Mouse (Mus musculus) limb, embryonic 10.5 days (tissue): ENCODE data around the gene Kif26b. TPM values are rescaled to one million over a fixed set of nuclear protein-coding genes. Genes with fewer than 3 reads are reported as not detected.
A peak's percentile ranks its signal among the peaks of the same experiment; 100 is the strongest.

ENCODE experiments used
- DNase-seq: peaks from one replicate; pipeline ENCODE4 v3.0.0-alpha.2; 2017; ENCODE audit warnings: low spot score
- H3K27ac ChIP-seq: fragments of 300-500 bp; sonication (generic); 2 replicates; pipeline ENCODE4 v1.5.1; 2016; ENCODE audit warnings: mild to moderate bottlenecking
- H3K27me3 ChIP-seq: fragments of 300-500 bp; sonication (generic); 2 replicates; pipeline ENCODE4 v1.6.1; 2016; ENCODE audit warnings: low read depth, mild to moderate bottlenecking; ENCODE audit not compliant: poor library complexity, severe bottlenecking
- H3K36me3 ChIP-seq: fragments of 300-500 bp; sonication (generic); 2 replicates; pipeline ENCODE4 v1.6.1; 2016; ENCODE audit warnings: mild to moderate bottlenecking, moderate library complexity
- H3K4me1 ChIP-seq: fragments of 300-500 bp; sonication (generic); 2 replicates; pipeline ENCODE4 v1.6.1; 2016
- H3K4me3 ChIP-seq: fragments of 300-500 bp; sonication (generic); 2 replicates; pipeline ENCODE4 v1.5.1; 2016; ENCODE audit warnings: mild to moderate bottlenecking, moderate library complexity
- H3K9me3 ChIP-seq: fragments of 300-500 bp; sonication (generic); replicated peaks from 2 replicates; pipeline ENCODE4 v1.6.1; 2016; ENCODE audit warnings: mild to moderate bottlenecking
- WGBS: fragments of 180-500 bp; shearing (Covaris S2); methylation state at CpG from one replicate; pipeline ENCODE4 v1.1.7; 2016; 5-methylcytosine and 5-hydroxymethylcytosine counted together
- polyA plus RNA-seq: library from polyadenylated mRNA; unstranded; fragments of >200 nt; fragmentation: Nextera tagmentation; extraction: Ambion mirVana; gene quantifications from 2 replicates; pipeline ENCODE4 v1.2.1, GENCODE M21; 2016

Gene Kif26b
- polyA plus RNA-seq, 1 experiment from 2014 or later: 24.8 TPM

DNA sequence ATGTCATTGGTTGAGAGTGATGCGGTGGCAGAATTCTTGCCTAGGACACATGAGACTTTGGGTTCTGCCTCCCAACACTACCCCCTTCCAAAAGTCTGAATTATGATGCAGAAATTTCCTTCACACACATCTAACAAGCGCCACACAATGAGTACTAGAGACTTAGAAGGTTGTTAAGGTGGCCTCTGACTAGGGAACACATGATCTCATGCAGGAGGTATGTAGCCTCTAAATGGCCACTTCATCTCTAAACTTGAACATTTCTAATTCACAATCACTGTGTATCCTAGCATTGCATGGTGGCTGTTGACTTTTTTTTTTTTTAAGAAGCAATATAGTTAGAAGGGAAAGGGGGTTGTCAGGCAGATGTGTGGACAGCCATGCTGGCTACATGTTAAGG is 13.1 kb upstream of the Kif26b start:
- no peaks in the 10 kb centered on the region for H3K27me3 ChIP-seq
- no peak for DNase-seq
- no peak overlapping the region for H3K4me3 ChIP-seq
- no peaks in the 10 kb centered on the region for H3K9me3 ChIP-seq
- peaks cover 22% of the 10 kb centered on the region for H3K4me1 ChIP-seq
- H3K27ac ChIP-seq: no peak overlapping the region
- no peaks in the 10 kb centered on the region for H3K36me3 ChIP-seq
- 90% methylated on average over 2 of the region's 2 CpGs for WGBS

DNA sequence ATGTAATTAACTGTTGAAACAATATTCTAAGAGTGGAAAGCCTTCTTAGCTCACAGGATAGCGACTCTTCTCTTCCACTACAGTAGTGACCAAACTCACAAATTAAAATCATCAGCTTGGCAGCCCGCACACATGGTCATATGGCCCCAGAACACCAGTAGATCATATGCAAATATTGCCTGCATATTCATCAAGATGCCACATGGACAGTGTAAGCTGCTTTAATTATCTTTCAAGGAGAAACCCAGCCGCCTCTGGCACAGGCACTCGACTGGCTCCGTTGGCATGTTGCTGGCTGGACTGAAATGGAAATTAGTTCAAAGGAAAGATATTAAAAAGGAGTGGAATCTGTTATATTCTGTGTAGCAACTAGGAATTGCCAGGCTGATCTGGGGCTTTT is 6.5 kb upstream of the Kif26b start:
- DNase-seq: no peak
- 87% methylated on average over 5 of the region's 5 CpGs for WGBS
- Histone ChIP-seq H3K4me1 (peaks cover 26% of the 10 kb centered on the region), H3K27ac (no peak overlapping the region), H3K9me3 (no peaks in the 10 kb centered on the region), H3K4me3 (no peak overlapping the region), H3K36me3 (no peaks in the 10 kb centered on the region), H3K27me3 (no peaks in the 10 kb centered on the region)

GRCm38 (mm10) chr1:178523152-178523551 is 5.8 kb upstream of the Kif26b start:
- H3K36me3 ChIP-seq: no peaks in the 10 kb centered on the region
- no peak for DNase-seq
- H3K4me1 ChIP-seq: peaks cover 29% of the 10 kb centered on the region
- H3K9me3 ChIP-seq: no peaks in the 10 kb centered on the region
- no peak overlapping the region; the same call in 1 of the 2 replicates for H3K27ac ChIP-seq
- H3K27me3 ChIP-seq: no peaks in the 10 kb centered on the region
- H3K4me3 ChIP-seq: no peak overlapping the region
- 37% methylated on average over 5 of the region's 5 CpGs for WGBS

- no peaks in the 10 kb centered on the region for H3K27me3 ChIP-seq
- H3K27ac ChIP-seq: peak overlapping the region; percentile 96
- peak; percentile 90 for DNase-seq
- H3K4me3 ChIP-seq: peak overlapping the region; percentile 90
- under 1% methylated on average over 21 of the region's 21 CpGs for WGBS
- peaks cover 55% of the 10 kb centered on the region for H3K4me1 ChIP-seq
- H3K36me3 ChIP-seq: no peaks in the 10 kb centered on the region
- no peaks in the 10 kb centered on the region for H3K9me3 ChIP-seq
These were observed 1.8 kb upstream of the Kif26b start for GRCm38 (mm10) chr1:178527185-178527546.

DNA sequence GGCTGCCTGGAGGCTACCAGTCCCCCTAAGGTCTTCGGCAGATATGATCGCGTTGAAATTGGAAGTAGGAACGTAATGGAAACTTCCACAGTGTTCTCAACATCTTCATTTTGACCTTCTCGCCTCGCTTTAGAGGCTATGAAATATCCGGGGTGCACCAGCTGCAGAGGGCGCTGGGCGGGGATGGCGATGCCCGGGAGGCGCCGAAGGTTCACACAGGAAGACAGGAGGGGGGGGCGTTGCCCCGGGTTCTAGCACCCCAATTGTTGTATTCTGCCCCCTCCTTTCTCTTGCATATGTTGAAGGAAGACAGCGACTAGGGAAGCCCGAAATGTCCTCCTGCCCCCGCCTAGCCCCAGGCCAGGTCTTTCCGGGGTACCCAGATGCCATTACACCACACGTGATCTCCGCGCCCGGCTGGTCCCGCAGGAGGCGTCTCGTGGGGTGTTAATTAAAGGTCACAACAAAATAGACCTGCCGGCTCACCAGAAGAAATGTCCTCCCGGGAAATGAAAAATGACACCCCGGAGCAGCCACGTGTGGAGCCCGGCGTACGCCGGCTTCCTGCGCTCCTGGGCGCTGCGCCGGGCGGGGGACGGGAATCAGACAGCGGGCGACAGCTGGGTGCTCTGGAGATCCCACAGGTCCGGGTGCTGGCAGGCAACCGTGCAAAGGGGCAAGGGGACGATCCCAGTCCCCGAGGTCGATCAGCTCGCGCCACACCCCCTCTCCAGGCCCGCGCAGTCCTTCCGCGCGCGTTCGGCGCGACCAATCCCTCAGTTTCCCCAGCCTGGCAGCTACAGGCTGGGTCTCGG is 1.2 kb upstream of the Kif26b start:
- H3K36me3 ChIP-seq: peaks cover 6% of the 10 kb centered on the region; the same call in 1 of the 2 replicates
- WGBS: under 1% methylated on average over 59 of the region's 59 CpGs
- no peaks in the 10 kb centered on the region for H3K27me3 ChIP-seq
- peak overlapping the region; percentile 90 for H3K4me3 ChIP-seq
- H3K27ac ChIP-seq: peak overlapping the region; percentile 96
- peak; percentile 76 for DNase-seq
- no peaks in the 10 kb centered on the region for H3K9me3 ChIP-seq
- peaks cover 57% of the 10 kb centered on the region for H3K4me1 ChIP-seq

- H3K27me3 ChIP-seq: no peaks in the 10 kb centered on the region
- H3K4me1 ChIP-seq: peaks cover 63% of the 10 kb centered on the region
- H3K9me3 ChIP-seq: no peaks in the 10 kb centered on the region
- under 1% methylated on average over 38 of the region's 38 CpGs for WGBS
- H3K27ac ChIP-seq: peak overlapping the region; percentile 96
- H3K36me3 ChIP-seq: peaks cover 25% of the 10 kb centered on the region
- peak; percentile 71 for DNase-seq
- H3K4me3 ChIP-seq: peak overlapping the region; percentile 90
These were observed 781 bp downstream of the Kif26b start for GRCm38 (mm10) chr1:178529512-178530300.

DNA sequence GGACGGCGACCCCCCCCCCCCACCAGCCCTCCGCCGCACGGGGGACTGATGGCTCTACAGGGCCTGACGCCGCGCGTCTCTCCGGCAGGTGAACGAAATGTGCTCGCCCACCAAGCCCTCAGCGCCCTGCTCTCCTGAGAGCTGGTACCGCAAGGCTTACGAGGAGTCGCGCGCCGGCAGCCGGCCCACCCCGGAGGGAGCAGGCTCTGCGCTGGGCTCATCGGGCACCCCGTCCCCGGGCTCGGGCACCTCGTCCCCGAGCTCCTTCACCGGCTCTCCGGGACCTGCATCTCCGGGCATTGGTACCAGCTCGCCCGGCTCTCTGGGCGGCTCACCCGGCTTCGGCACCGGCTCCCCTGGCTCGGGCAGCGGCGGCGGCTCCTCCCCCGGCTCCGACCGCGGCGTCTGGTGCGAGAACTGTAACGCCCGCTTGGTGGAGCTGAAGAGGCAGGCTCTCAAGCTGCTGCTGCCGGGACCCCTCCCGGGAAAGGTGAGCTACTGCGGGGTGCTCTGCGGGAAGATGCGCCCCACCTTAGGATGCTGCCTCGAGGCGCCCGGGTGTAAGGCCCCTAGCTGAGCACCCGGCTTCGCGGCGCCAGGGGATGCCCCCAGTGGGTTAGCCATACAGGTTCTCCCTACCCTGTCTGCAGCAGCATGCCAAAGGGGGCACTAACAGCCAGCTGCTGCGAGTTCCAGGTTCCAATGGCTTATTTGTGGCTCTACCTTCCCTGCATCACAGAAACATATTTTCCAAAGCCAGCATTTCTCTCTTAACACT is 1.6 kb downstream of the Kif26b start:
- peak overlapping the region; percentile 90 for H3K4me3 ChIP-seq
- peaks cover 68% of the 10 kb centered on the region for H3K4me1 ChIP-seq
- H3K27me3 ChIP-seq: no peaks in the 10 kb centered on the region
- DNase-seq: peak; percentile 92
- peak overlapping the region; percentile 96 for H3K27ac ChIP-seq
- no peaks in the 10 kb centered on the region for H3K9me3 ChIP-seq
- peaks cover 33% of the 10 kb centered on the region for H3K36me3 ChIP-seq
- under 1% methylated on average over 61 of the region's 62 CpGs for WGBS

- no peak for DNase-seq
- Histone ChIP-seq H3K4me1 (peaks cover 38% of the 10 kb centered on the region), H3K4me3 (no peak overlapping the region), H3K27me3 (no peaks in the 10 kb centered on the region), H3K36me3 (peaks cover 85% of the 10 kb centered on the region), H3K27ac (no peak overlapping the region), H3K9me3 (no peaks in the 10 kb centered on the region)
- 83% methylated on average over 10 of the region's 10 CpGs for WGBS
These were observed 11.3 kb downstream of the Kif26b start for GRCm38 (mm10) chr1:178540247-178540646.

- WGBS: 87% methylated on average over 5 of the region's 5 CpGs
- no peak overlapping the region for H3K27ac ChIP-seq
- H3K9me3 ChIP-seq: no peaks in the 10 kb centered on the region
- peaks cover 44% of the 10 kb centered on the region for H3K4me1 ChIP-seq
- H3K27me3 ChIP-seq: no peaks in the 10 kb centered on the region
- no peak overlapping the region for H3K4me3 ChIP-seq
- no peak for DNase-seq
- peaks cover 85% of the 10 kb centered on the region for H3K36me3 ChIP-seq
These were observed 13.5 kb downstream of the Kif26b start for GRCm38 (mm10) chr1:178542415-178542814.

- Histone ChIP-seq H3K9me3 (no peaks in the 10 kb centered on the region), H3K27me3 (no peaks in the 10 kb centered on the region), H3K27ac (peak overlapping the region; percentile 27; the same call in 1 of the 2 replicates), H3K4me3 (no peak overlapping the region), H3K36me3 (peaks cover 85% of the 10 kb centered on the region), H3K4me1 (peaks cover 47% of the 10 kb centered on the region)
- no peak for DNase-seq
- WGBS: 59% methylated on average over 8 of the region's 8 CpGs
These were observed 14.3 kb downstream of the Kif26b start for GRCm38 (mm10) chr1:178542990-178543944.

GRCm38 (mm10) chr1:178544585-178544984 is 15.7 kb downstream of the Kif26b start:
- Histone ChIP-seq H3K27ac (0 out of 2 replicates have a peak overlapping the region, but pooled peaks have one; percentile 10), H3K27me3 (no peaks in the 10 kb centered on the region), H3K9me3 (no peaks in the 10 kb centered on the region), H3K36me3 (peaks cover 79% of the 10 kb centered on the region), H3K4me3 (no peak overlapping the region), H3K4me1 (peaks cover 51% of the 10 kb centered on the region)
- no peak for DNase-seq
- 79% methylated on average over 3 of the region's 3 CpGs for WGBS

DNA sequence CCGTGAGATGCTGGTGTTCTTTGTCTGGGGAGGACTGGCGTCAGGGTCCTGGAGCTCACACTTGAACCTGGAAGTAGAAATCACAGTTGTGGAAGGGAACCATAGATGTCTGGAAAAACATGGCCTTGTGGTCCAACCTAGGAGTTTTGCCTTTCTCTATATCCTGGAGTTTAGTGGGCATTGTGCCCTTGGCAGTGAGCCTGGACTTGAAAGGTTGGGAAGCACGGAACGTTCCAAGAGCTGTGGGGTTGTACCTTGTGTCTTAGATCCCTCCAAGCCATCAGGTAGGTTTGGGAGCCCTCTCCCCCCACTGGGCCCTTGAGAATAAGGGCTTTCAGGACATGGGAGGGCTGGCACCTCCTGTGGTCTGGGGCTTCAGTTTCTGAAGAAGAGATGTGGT is 20.7 kb downstream of the Kif26b start:
- Histone ChIP-seq H3K27me3 (no peaks in the 10 kb centered on the region), H3K36me3 (peaks cover 51% of the 10 kb centered on the region), H3K4me1 (peaks cover 66% of the 10 kb centered on the region), H3K4me3 (no peak overlapping the region), H3K9me3 (no peaks in the 10 kb centered on the region), H3K27ac (peak overlapping the region; percentile 79)
- no peak for DNase-seq
- WGBS: 96% methylated on average over 4 of the region's 4 CpGs
